Mouse (Mus musculus) adrenal gland, adult 2 months (tissue): ENCODE results near the gene Hmgn5. TPM values are rescaled to one million over a fixed set of nuclear protein-coding genes. Genes with fewer than 3 reads are reported as not detected.

ENCODE experiments used
- DNase-seq: peaks from one replicate; pipeline ENCODE4 v3.0.0; 2021
- long read RNA-seq: library from polyadenylated mRNA; stranded (forward); transcript quantifications from one replicate; pipeline ENCODE4 v2.0.0, GENCODE M21; 2021
- polyA plus RNA-seq: library from polyadenylated mRNA; depleted of rRNA; stranded (reverse); fragments of >200 nt; gene quantifications from 2 replicates; pipeline ENCODE4 v1.2.3, GENCODE M21; 2012; rRNA removed
- total RNA-seq, 2 experiments: library from RNA; stranded (reverse); gene quantifications; 2 replicates each; pipeline ENCODE4 v1.2.3; 2021

Hmgn5 gene
- total RNA-seq: 10 to 100 TPM; 13.0 to 17.0 TPM
- polyA plus RNA-seq: 0.04 TPM in 1 of 2 replicates, not detected in the other
- long read RNA-seq, transcript Hmgn5-201 (6 exons, 1,934 nt): major isoform, 22 of 24 reads
- long read RNA-seq, partial matches to known transcripts: 1 of 24 reads
- long read RNA-seq, other reads (novel, unspliced or antisense): 1 of 24 reads

GRCm38 (mm10) chrX:109013283-109013682, at the start of gene Hmgn5:
Gene Hmgn5 (minus strand): TSS chrX:109013404.
- peak; percentile 95 for DNase-seq

GRCm38 (mm10) chrX:109047773-109048172, 34.6 kb upstream of the Hmgn5 start:
- no peak for DNase-seq

DNA sequence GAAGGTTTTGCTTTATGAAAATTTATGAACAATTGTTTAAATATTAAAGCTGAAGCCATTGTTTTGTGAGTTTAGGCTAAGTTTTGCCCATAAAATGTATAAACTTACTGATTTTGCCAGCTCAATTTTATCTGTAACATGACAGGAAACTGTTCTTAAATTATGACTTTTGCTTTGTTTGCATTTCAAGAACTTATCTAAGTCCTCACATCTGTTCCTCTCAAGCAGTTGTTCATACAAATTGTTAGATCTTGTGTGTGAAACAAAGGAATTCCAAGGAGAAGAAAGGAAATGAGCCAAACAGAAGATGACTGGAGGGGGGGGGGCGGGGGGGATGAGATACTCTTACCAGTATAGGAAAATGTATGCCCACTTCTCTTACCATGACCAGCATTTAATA, 13.0 kb upstream of the Hmgn5 start:
- no peak for DNase-seq

GRCm38 (mm10) chrX:109020858-109021257, 7.7 kb upstream of the Hmgn5 start:
- DNase-seq: no peak

DNA sequence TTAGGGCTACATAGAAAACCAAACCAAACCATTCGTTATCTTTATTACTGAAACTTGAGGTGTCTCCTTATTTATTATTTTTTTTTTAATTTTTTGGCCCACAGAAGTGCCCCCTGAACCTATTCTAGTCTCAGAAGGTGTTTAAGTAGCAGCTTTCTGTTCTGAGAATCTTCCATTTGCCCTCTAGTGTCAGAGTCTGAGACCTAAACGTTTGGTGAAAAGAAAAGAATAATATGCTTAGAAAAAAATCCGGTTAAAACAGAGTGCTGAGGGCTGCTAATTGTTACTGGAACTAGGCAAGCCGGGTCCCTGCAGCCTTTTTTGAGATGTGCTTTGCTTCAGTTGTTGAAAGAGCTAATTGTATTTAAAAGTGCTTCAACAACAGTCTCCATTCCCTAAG, 962 bp upstream of the Hmgn5 start:
- DNase-seq: no peak

GRCm38 (mm10) chrX:109013686-109014085, 482 bp upstream of the Hmgn5 start:
- no peak for DNase-seq

- DNase-seq: peak; percentile 64
Measured at GRCm38 (mm10) chrX:109012371-109013031, 703 bp downstream of the Hmgn5 start.

DNA sequence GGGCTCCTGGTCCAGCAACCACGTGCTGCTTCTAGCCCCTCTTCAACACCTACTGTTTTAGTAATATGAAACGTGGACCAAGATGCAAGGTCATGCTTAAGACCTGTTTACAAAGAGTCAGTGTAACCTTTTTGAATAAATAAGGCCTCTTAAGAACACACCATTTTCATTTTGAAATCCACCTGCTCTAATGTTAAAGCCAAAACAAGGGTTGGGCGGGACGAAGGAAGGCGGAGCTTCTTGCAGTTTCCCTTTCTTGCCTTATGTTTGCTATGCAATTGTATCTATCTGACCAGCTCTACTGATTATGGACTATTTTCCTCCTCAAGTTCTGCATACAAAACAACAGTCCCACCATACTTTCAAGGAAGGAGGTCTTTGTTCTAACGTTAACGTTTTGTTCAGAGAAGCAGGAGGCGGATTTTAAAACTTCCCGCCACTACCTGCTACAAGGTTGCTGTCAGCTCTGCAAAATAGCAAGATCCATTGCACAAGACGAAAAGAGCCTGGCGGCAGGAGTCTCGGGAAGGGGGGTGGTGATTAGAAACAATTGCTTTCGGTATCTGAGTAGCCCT, 1.5 kb downstream of the Hmgn5 start:
- peak; percentile 44 for DNase-seq

- no peak for DNase-seq
Measured at GRCm38 (mm10) chrX:109001277-109001676, 11.9 kb downstream of the Hmgn5 start.

Other genes starting within 250 kb of the Hmgn5 start
- gene Brwd3, start 179.0 kb downstream of the Hmgn5 start, total RNA-seq: 1 to 10 TPM; 6.3 to 9.2 TPM
- gene Brwd3, start 179.0 kb downstream of the Hmgn5 start, polyA plus RNA-seq: 0.16 and 0.17 TPM in 2 replicates
- gene Sh3bgrl, start 82.0 kb upstream of the Hmgn5 start, total RNA-seq: 100 to 1,000 TPM in 1 of 2 experiments, 10 to 100 TPM in 1; 99.8 to 158 TPM
- 2.5 and 3.1 TPM in 2 replicates for gene Sh3bgrl, start 82.0 kb upstream of the Hmgn5 start, polyA plus RNA-seq
- gene Gm6377, start 183.4 kb upstream of the Hmgn5 start, total RNA-seq: under 1 TPM; 0.26 to 0.41 TPM
- gene Gm6377, start 183.4 kb upstream of the Hmgn5 start, polyA plus RNA-seq: not detected in 2 replicates